Mouse (Mus musculus) G1E-ER4 (cell line): Measurements from ENCODE around the gene Rela. TPM values are rescaled to one million over a fixed set of nuclear protein-coding genes. Genes with fewer than 3 reads are reported as not detected.

Experiments used
- GATA1 ChIP-seq: IDR thresholded peaks from one replicate; pipeline ENCODE4 v1.8.0; 2012; ENCODE audit warnings: low read length, inconsistent platforms
- polyA plus RNA-seq: library from polyadenylated mRNA; stranded (reverse); fragments of >175 nt; gene quantifications from 2 replicates; pipeline ENCODE4 v1.2.3, GENCODE M21; 2012

Gene Rela
- polyA plus RNA-seq, 1 experiment = 79.0 TPM

GRCm38 (mm10) chr19:5649298-5649741, 12.0 kb downstream of the Rela start:
- TF ChIP-seq GATA1 = no peak

- no peak for TF ChIP-seq GATA1
Observed at GRCm38 (mm10) chr19:5651502-5652274, 14.4 kb downstream of the Rela start.

GRCm38 (mm10) chr19:5652570-5652969, 15.3 kb downstream of the Rela start:
- TF ChIP-seq GATA1 = no peak

GRCm38 (mm10) chr19:5653969-5654719, 16.9 kb downstream of the Rela start:
- no peak for TF ChIP-seq GATA1

GRCm38 (mm10) chr19:5654720-5655298, 17.5 kb downstream of the Rela start:
- no peak for TF ChIP-seq GATA1

- TF ChIP-seq GATA1 = no peak
Observed at GRCm38 (mm10) chr19:5660942-5661751, 23.9 kb downstream of the Rela start.

- no peak for TF ChIP-seq GATA1
Observed at GRCm38 (mm10) chr19:5662310-5662709, 25.0 kb downstream of the Rela start.

GRCm38 (mm10) chr19:5662981-5663913, 26.0 kb downstream of the Rela start, which contains the start of gene Sipa1:
TSS of gene Sipa1 (minus strand) at chr19:5663707.
- TF ChIP-seq GATA1 = no peak

- no peak for TF ChIP-seq GATA1
Observed at GRCm38 (mm10) chr19:5664669-5665257, 27.5 kb downstream of the Rela start.

GRCm38 (mm10) chr19:5665465-5665864, 28.2 kb downstream of the Rela start:
- no peak for TF ChIP-seq GATA1

GRCm38 (mm10) chr19:5666386-5666785, 29.1 kb downstream of the Rela start:
- no peak for TF ChIP-seq GATA1

- no peak for TF ChIP-seq GATA1
Observed at GRCm38 (mm10) chr19:5668372-5668771, 31.1 kb downstream of the Rela start.

- TF ChIP-seq GATA1 = no peak
Observed at GRCm38 (mm10) chr19:5680432-5680831, 43.1 kb downstream of the Rela start.

- no peak for TF ChIP-seq GATA1
Observed at GRCm38 (mm10) chr19:5684236-5684635, 47.0 kb downstream of the Rela start.
